Mouse (Mus musculus) CD8-positive naive resting alpha-beta T cell, adult 2 months (primary cell): ENCODE measurements around the gene Oxct2b.
"Not testable (repeated sequence)": the region's sequence is repeated elsewhere in the genome, so short reads cannot be mapped to it uniquely, and the experiment has no call there.

Experiments used
- DNase-seq, 2 experiments: peaks; one replicate each; pipeline ENCODE4 v3.0.0; 2022; ENCODE audit warnings: low read depth in 2 of 2, low spot score in 2 of 2

The Oxct2b gene

GRCm38 (mm10) chr4:123116011-123116410, at the start of gene Oxct2b:
Gene Oxct2b (plus strand): TSS chr4:123116266.
- no peak for DNase-seq

GRCm38 (mm10) chr4:123068646-123069045, 47.4 kb upstream of the Oxct2b start:
- DNase-seq, result no peak

GRCm38 (mm10) chr4:123071266-123071966, 44.6 kb upstream of the Oxct2b start:
- DNase-seq, result peak in 1 of 2 experiments; percentile 22

GRCm38 (mm10) chr4:123076928-123077327, 39.1 kb upstream of the Oxct2b start:
- DNase-seq, result no peak

GRCm38 (mm10) chr4:123078231-123078630, 37.8 kb upstream of the Oxct2b start:
- no peak for DNase-seq

- no peak for DNase-seq
These were observed 35.3 kb upstream of the Oxct2b start for GRCm38 (mm10) chr4:123080791-123081190.

GRCm38 (mm10) chr4:123082283-123083163, 33.5 kb upstream of the Oxct2b start:
- peak; percentile 50 to 62 for DNase-seq

GRCm38 (mm10) chr4:123083323-123083902, 32.7 kb upstream of the Oxct2b start:
- DNase-seq, result no peak

- no peak for DNase-seq
These were observed 30.8 kb upstream of the Oxct2b start for GRCm38 (mm10) chr4:123085290-123085689.

- no peak for DNase-seq
These were observed 29.7 kb upstream of the Oxct2b start for GRCm38 (mm10) chr4:123086381-123086780.

GRCm38 (mm10) chr4:123092621-123093020, 23.4 kb upstream of the Oxct2b start:
- no peak for DNase-seq

- DNase-seq, result no peak
These were observed 22.8 kb upstream of the Oxct2b start for GRCm38 (mm10) chr4:123093064-123093776.

- DNase-seq, result no peak
These were observed 22.2 kb upstream of the Oxct2b start for GRCm38 (mm10) chr4:123093869-123094268.

GRCm38 (mm10) chr4:123104651-123105450, 11.2 kb upstream of the Oxct2b start, which contains the start of gene Bmp8b:
Gene Bmp8b (plus strand): TSS chr4:123105165.
- no peak for DNase-seq

- DNase-seq, result no peak
These were observed 10.6 kb upstream of the Oxct2b start for GRCm38 (mm10) chr4:123105451-123105790.

- not testable (repeated sequence) for DNase-seq
These were observed 10.1 kb upstream of the Oxct2b start for GRCm38 (mm10) chr4:123105929-123106328.

- DNase-seq, result no peak
These were observed 9.2 kb upstream of the Oxct2b start for GRCm38 (mm10) chr4:123106864-123107263.

GRCm38 (mm10) chr4:123108056-123108455, 8.0 kb upstream of the Oxct2b start:
- DNase-seq, result no peak

- no peak for DNase-seq
These were observed 5.3 kb upstream of the Oxct2b start for GRCm38 (mm10) chr4:123110751-123111150.

GRCm38 (mm10) chr4:123111275-123111983, 4.6 kb upstream of the Oxct2b start:
- not testable (repeated sequence) for DNase-seq
